Mouse (Mus musculus) layer of hippocampus, postnatal 14 days (tissue): Measurements from ENCODE around the gene Bpifb9a. TPM values are rescaled to one million over a fixed set of nuclear protein-coding genes. Genes with fewer than 3 reads are reported as not detected.
A peak's percentile ranks its signal among the peaks of the same experiment; 100 is the strongest.
"Not testable (repeated sequence)": the region's sequence is repeated elsewhere in the genome, so short reads cannot be mapped to it uniquely, and the experiment has no call there.

Source experiments
- DNase-seq, 2 experiments: peaks; one replicate each; pipeline ENCODE4 v3.0.0; 2021 to 2022; ENCODE audit warnings: low spot score in 2 of 2, mixed read lengths in 1 of 2
- long read RNA-seq, 2 experiments: library from polyadenylated mRNA; stranded (forward); transcript quantifications; one replicate each; pipeline ENCODE4 v2.0.0; 2021
- total RNA-seq, 2 experiments: library from RNA; stranded (reverse); gene quantifications; 2 replicates each; pipeline ENCODE4 v1.2.3; 2021

The Bpifb9a gene
- total RNA-seq = not detected
- long read RNA-seq, experiment 1 = 0 reads
- long read RNA-seq, experiment 2 = 0 reads

DNA sequence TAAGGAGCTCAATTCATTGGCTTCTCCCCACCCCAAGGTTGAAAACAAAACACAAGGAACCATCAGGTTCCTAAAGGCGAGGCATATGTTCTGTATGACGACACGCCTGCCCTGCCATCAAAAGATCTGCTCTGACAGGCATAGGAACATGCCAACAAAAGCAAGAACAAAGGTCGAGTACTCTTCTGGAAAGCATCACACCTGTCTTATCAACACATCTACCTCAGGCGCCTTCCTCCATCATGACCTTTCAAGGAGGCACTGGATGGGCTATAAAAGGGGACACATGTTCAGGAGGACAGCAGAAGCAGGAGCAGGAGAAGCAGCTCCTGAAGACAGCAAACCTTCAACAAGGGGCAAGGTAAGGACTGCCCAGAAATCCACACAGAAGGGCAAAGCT is at the start of gene Bpifb9a:
Gene Bpifb9a (plus strand): TSS at position 301 of the 400 bp plus-strand sequence.
- not testable (repeated sequence) for DNase-seq

DNA sequence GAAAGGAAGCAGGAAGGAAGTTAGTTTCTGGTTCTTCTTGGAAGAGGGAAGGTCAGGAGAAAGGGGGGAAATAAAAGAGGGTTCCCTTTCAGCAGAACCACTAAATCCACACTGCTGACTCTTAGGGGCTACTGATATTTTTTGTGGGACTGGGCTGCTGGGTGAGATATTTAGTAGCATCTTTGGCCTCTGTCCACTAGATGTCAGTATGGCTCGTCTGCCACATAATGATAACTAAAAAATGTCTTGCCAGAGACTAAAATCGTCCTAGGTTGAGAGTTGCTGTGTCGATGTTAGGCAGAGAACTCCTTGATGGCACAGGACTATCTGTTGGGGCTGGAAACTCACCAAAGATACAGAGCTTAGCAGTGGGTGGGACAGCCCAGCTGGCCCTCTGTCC is 48.5 kb upstream of the Bpifb9a start:
- DNase-seq = peak in 1 of 2 experiments; percentile 53

DNA sequence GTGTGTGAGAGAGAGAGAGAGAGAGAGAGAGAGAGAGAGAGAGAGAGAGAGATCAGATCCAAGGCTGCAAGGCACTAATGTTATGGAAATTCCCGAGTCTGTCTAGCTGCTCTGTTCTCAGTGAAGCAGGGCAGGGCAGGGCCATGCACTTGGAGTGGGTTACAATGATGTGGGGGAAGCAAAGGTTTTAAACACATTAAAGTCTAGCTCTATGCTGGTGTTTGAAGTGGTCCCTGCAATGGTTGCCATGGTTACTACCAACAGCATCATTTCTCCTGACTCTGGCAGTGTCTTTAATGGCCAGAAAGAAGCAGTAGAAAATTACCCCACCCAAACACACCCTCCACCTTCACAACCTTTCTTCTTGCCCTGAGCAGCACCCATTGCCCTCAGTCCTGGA is 46.5 kb upstream of the Bpifb9a start:
- DNase-seq = no peak

DNA sequence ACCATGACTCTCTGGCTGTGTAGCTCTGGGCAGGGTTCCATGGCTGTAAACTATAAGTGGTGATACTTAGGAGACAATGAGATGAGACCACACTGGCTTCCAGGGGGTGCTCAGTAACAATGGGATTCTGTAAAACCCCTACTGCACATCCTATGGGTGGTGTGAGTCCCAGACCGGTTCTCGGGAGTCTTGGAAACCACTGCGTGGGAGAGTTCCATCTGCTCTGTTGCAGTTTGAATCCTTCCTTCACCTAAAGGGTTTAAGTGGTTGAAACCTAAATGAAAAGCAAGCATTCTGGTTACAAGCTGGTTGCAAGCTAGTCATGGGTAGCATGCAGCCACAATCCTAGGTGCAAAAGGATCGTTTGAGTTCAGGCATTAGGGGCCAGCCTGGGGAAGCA is 45.8 kb upstream of the Bpifb9a start:
- peak in 1 of 2 experiments; percentile 49 for DNase-seq

DNA sequence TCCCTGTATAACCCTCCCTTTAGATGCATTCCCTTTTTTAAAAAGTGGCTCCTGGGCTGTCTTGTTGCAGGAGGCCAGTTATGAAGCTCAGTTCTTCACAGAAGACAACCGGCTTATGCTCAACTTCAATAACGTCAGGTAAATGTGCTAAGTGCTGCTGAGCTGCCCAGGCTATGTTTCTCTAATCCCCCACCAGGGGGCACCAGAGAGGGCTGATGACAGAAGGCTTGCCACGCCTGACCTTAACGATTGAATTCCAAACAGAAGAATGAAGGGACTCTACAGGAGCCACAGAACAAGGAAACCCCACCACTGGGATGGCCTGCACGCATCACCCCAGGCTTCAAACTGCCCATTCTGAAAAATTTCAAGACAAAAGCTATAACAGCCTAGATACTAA is 42.5 kb upstream of the Bpifb9a start:
- peak; percentile 56 to 76 for DNase-seq

DNA sequence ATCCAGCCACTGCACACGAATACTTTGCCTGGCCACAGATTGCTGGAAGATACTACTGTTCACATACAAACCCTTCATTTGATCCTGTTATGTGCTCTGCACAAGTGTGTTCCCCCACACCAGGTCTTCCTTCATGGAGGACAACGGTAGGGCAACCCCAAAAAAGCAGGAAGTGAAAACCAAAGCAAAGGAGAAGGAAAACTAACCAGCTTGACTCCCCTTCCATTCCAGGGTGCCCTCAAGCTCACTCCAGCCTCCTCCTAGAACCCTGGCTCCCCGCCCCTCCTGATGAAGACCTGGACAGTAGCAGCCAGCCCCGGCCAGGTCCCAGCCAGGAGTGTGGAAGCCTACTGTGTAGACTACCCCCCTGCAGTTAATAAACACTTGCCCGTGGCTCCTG is 37.7 kb upstream of the Bpifb9a start:
- DNase-seq = no peak

DNA sequence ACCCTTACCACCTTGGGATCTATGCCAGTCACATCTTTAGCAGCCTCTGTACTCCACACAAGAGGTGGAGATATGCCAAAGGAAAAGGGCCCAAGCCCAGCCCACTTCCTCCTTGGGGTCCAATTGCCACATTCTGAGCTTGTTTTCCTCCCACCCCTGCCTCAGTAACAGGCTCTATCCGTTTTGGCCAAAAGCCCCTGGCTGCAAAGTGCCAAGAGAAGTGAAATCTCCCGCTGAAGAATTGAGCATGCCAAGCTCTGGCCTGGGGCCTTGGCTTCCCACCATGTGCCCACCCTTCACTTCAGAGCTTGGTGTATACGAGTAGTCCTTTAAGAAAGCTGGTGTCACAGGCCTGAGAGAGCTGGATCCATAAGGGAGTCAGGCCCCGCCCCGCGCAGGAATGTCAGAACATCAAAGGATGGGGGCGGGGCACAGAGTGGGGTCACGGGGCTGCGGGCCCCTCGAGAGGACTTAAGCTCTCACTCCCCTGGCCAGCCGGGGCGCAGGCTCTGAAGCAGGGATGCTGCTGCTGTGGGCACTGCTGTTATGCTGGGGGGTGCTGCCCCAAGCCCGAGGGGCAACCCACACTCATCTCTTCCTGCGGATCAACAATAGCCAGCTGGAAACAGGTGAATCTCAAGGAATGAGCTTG is 34.3 kb upstream of the Bpifb9a start, which contains the start of gene Bpifb5:
Gene Bpifb5 (plus strand): TSS at position 478 of the 652 bp plus-strand sequence.
- peak in 1 of 2 experiments; percentile 62 for DNase-seq

DNA sequence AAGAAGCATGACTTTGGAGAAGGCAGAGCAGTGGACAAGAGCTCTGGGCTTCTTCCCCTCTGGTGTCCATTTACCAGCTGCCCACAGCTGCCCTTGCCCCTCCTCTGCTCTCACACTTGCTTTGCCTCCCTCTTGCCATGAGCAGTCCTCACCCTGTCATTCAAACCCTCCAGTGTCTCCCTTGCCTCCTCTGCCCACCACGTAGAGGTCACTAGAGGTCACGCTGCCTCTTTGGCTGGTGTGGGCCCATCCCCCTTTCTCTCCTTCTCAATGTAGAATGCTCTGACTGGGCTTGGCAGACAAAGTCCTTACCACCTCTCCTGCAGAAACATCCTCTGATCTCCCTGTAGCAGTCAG is 33.8 kb upstream of the Bpifb9a start:
- DNase-seq = no peak

DNA sequence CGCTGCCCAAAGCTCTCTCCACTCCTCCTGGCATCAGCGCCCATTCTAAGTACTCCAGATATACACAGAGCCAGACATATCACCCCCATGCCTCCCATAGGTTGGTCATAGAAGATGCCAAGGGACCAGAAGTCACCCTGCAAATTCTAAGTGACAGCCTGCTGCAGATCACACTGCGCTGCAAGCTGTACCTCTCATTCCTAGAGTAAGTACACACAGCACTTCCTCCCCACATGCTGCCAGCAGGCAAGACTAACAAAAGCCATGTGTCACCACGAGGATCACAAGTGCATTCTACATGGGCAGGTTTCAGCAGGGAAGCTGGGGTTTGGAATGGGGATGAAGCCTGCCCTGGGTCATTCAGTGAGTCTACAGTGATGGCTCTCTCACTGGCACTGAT is 30.7 kb upstream of the Bpifb9a start:
- no peak for DNase-seq

DNA sequence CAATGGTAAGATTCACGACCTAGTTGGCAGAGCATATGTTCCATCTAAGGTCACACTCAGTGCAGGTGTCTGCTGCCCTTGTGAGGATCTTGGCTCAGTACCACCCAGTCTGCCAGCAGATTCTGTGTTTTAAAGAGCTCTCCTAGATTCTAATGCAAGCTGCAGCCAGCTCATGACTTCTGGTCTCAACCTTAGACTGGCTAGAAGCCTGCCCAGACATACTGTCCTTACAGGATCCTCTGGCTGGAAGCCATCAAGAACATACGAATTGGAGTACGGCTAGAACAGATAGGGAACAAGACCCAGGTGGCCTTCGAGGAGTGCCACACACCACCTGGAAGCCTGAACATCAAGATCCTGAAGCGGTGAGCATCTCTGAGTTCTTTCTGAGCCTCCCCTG is 29.8 kb upstream of the Bpifb9a start:
- no peak for DNase-seq

DNA sequence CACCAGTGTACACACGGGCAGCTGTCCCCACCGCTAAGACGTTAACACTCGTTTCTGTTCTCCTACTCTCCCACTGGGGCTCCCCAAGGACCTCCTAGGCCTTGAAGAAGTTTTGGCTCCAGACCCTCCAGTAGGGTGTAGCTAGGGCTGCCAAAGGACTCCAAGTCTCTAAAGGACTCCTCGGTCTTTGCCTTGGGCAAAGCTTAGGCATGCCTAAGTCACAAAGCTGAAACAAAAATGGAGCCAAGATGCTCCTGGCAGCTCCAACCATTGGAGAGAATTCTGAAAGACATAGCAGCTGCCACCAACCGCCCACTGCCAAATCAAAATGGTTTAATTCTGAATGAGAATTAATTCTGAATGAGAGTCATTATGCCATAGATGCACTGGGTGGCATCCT is 24.2 kb upstream of the Bpifb9a start:
- peak; percentile 64 to 84 for DNase-seq

DNA sequence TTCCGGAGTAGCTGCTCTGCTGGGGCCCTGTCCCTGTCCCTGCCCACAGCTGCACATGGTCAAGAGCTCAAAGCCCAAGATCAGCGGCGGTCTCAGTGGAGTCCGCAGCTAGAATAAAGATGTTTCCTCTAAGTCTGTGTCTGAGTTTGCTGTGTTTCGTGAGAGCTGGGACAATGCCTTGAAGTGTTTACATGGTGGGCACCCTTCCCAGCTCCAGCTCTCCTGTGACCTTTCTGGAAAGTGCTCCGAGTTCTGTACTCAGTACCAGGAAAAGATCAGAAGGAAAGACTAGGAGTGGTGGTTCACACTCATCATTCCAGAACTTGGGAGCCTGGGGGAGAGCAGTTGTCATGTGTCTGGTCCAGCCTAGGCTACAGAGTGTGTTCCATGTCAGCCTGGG is 16.9 kb upstream of the Bpifb9a start:
- DNase-seq = no peak

DNA sequence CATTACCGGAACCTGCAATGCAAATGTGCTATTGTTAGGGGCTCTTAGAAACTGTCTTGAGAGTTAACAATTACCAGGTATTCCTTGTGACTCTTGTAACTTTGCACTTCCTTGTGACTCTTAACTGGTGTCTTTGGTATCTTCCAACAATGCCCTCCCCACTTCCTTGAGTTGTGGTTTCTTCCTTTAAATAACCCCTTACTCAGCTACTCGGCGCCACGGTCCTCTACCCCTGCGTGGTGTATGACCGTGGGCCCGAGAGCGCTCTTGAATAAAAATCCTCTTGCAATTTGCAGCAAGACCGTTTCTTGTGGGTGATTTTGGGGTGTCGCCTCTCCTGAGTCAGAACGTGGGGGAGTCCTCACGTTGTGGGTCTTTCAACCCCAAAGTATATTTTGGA is 14.9 kb upstream of the Bpifb9a start:
- not testable (repeated sequence) for DNase-seq

DNA sequence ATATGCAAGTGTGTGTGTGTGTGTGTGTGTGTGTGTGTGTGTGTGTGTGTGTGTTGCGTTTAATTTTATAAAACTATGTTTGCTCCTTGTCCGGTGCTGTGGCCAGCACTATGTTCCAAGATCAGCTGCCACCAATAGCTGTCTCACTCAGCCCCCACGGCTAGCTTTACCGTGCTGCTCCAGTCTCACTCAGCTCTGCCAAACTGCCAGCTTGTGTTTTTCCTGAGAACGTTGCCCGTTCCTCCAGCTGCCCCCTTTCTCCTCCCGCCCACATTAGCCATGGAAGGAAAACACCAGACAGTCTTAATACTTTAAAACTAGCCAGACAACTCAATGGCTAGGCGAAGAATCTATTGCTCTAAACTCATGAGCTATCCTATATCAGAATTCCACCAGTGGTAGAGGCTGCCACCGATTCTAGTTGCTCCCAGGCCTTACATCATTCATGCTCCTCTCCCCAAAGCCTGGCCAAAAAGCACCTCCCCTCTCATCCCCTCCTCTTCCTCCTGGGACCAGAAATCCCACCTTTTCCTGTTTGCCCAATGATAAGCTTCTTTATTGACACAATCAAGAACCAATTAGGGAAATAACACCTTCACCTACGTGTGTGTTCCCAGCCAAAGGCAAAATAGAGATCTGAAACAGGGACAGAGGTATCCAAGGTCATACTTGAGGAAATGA is 14.2 kb upstream of the Bpifb9a start:
- DNase-seq = peak; percentile 24 to 52

DNA sequence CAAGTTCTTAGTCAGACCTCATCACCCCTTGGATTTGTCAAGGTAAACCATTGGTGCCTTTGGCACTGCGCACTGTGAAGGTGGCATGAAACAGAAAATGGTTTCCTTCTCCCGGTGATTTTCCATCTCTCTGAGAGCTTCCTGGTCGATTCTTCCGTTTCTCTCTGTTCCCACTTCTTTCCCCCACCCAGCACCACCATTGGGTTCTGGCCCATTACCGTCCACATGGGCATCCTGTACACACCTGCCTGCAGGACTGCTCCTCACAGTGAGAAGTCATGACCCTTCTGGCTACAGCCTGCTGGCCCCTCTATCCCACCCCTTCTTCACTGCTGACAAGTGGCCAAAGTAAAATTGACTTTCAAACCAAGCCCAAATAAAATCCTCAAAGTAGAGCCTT is 12.3 kb upstream of the Bpifb9a start:
- DNase-seq = no peak

DNA sequence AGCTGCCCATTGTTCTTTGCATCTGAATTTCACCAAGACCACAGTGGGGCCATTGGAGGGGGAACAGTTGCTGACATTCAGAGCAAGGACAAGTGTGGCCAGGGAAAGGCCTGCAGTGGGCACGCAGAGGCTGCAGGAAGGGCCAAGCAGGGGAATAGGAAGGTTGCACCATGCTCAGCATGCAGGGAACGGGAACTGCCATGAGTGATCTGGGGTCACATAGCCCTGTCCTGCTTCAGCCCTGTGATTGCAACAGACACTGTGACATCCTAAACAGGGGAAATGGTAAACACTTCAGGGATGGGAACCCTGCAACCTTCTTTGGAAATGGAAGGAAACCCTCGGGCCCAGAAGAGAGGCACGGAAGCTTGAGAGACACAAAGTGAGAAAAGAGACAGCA is 2.4 kb upstream of the Bpifb9a start:
- DNase-seq = not testable (repeated sequence)

DNA sequence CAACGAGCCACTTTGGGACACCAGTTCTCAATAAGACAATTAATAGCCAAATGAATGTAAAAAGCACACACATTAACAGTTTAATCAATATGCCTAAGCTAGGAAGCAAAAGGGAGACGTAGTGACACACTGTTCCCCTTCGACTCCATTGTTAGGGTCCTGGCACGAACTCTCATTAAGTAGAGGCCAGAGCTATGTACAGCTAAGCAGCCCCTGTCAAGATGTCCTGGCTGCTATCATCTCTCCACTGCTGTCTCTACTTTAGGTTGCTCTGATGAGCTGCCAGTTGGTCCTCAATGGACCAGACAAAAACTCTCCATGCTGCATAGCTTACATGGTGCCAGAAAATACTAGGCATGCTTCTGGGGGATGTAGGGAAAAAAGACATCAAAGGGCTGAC is 1.9 kb upstream of the Bpifb9a start:
- DNase-seq = no peak

DNA sequence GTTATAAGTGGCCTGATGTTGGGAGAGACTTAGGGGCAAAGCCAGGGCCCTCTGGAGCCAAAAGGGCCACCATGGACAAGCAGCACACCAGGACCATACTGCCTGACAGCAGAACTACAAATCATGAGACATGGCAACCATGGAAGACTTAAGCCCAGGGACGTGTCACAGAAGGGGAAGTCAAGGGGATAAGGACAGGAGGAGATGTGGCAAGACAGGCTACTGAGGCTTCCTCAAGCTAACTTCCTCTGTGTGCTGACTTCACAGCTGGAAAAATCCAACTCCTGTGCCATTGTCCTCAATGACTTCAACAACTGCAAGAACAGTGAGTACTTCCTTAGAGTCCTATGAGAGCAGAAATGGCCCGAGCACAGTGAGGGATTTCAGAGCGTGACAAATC is 6.7 kb downstream of the Bpifb9a start:
- not testable (repeated sequence) for DNase-seq

DNA sequence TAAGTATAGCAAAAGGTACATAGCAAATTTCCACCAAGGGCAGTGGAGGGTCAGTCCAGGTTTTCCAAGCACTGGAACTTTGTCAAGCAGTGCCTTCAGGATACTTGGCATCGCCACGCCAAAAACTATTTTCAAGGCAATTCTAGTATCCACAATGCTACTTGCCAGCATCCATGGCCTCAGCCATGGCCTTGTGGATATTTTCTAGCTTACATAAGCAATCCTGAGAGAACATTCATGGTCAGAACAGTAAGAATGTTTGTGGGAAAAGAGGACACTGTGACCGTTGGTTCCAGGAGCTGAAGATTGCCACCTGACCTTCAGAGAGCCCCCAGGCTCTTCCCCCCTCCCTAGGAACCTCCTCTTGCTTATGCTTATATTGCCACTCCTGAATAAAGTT is 34.2 kb downstream of the Bpifb9a start:
- DNase-seq = not testable (repeated sequence)

DNA sequence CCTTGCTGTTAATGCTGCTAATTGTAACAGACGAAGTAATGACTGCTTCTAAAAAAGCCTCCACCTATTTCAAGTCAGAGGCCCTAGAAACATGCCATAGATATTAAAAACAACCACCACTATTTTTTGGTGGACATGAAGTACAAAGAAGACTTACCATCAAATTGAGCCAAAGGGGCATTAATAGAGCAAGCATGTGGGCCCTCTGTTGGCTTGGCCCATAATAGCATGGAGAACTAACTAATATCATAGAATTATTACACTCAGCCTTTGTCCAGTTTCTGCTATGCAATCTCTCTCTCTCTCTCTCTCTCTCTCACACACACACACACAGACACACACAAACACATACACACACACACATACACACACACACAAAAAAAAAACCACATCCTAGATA is 35.2 kb downstream of the Bpifb9a start:
- DNase-seq = no peak

DNA sequence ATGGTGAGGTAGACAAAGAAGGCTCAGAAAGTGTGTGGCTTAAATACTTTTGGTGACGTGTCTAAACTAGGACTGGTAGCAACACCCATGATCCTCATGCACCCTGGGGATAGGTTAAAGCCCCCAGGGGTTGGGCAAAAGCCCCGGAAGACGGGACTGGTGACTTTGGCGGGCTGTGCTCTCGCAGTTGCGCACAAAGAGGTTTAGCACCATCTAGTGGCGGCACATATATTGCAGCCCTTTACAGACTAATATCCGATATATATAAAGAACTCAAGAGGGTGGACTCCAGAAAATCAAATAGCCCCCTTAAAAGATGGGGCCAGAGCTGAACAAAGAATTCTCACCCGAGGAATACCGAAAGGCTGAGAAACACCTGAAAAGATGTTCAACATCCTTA is 37.1 kb downstream of the Bpifb9a start:
- DNase-seq = peak; percentile 21 to 29

DNA sequence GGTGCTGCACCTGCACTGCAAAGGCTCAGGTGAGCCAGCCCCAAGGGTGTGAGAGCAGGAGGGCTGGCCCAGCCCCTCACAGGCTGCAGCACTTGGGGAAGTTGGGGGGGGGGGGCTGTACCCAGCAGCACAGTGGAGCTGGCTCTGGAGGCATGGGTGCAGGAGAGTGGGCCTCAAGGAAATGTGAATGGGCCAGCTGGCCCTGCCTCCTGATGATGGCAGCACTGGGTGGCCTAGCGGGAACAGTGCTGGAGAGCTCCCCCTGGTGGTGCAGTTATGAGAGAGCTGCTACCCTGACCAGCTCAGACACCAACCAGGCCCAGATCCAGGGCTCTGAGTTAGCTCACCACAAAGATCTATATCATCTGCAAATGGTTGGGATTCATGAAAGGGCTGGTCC is 42.8 kb downstream of the Bpifb9a start:
- DNase-seq = peak; percentile 39 to 54

DNA sequence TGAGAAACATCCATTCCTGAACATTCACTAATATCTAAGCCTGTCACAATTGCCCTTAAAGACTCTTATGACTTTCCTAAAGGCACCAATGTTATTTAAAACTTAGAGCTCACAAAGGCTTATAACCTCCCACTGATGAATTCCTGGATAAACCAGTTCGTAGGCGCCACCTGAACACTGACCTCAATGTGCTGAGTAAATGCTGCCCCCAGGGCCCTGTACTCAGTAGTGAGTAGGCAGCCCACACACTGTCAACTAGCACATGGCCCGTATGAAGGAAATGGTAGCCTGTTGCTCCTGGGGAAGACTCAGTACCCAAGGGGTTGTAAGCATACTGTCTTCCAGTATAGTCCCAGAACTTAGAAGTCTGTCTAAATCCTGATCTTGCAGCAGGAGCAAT is 44.1 kb downstream of the Bpifb9a start:
- DNase-seq = no peak
